Mouse (Mus musculus): ENCODE results near the gene Serinc1.

Gene Serinc1

DNA sequence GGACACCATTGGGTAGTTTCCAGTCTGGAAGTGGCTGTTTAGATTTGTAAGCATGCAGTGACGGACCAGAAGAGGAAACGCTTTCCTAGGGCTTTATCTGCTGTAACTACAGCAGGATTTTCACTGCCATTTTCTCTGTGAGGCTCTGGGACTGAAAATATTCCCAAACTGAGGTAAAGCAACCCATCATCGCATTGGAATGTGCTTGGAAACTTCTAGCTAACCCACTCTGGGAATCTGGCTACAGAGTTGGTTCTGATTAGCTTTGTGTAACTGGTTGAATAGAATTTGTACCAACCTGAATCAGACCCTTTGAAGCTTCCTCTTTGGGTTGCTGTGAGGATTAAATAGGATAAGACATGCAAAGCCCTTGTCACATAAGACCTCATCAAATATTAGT, 47.6 kb downstream of the Serinc1 start:
- no peak for DNase-seq (ENCODE audit: low spot score)

DNA sequence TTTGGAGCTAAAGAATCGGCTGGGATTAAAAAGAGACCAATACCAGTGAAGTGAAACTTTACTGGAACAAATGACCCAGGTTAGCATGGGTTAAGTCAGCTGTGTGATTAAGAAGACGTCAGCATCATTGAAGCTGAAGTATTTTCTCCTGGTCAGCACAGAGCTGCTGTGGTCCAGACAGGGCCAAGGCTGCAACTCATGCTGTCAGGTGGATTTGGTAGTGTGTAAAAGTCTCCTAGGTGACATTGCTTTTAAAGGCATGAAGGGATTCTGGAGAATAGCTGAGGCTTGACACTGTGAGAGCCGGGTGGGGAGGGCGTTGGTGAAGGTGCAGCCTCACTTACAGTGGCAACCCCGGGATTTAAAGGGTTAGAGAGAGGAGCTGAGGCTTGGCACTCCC, 50.6 kb downstream of the Serinc1 start:
- DNase-seq (ENCODE audit: low spot score): no peak

DNA sequence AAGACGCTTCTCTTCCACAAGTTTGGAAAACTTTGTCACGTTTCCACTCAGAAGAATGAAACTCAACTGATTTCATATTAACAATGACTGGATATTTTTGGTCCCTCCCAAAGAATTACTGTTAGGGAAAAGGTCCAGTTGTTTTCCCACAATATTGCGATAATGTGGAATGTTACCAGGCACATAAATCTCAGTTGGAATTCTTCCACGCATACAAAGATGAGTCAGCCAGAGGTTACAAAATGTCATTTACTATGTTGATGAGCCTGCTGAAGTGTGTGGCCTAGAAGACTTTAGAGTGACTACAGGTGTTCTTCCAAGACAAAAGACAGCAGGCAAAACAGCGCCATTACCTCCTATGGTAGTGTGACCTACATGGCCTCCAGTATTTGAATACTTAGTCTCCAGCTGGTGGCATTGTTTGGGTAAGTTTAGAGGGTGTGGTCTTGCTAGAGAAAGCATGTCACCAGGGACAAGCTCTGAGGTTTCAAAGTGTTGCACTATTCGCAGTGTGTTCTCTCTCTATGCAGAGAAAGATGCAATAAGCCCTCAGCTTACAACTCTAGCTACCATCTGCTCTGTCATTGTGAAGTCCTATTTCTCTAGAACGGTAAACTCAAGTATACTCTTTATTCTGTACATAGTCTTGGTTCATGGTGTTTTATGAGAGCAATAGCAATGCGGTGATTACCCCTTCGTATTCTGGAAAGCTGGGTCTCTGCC, 55.0 kb downstream of the Serinc1 start:
- DNase-seq (ENCODE audit: low spot score): no peak
